Mouse (Mus musculus) 3T3-L1 (cell line): ENCODE data around the gene Rnf126.

ENCODE experiments used
- DNase-seq: peaks from one replicate; pipeline ENCODE4 v3.0.0-alpha.2; 2015; ENCODE audit warnings: low read depth, low spot score

The Rnf126 gene

GRCm38 (mm10) chr10:79766508-79767325, at the start of gene Rnf126:
Gene Rnf126, minus strand, starts transcription at chr10:79766952.
- peak; percentile 99 for DNase-seq

- DNase-seq = no peak
These were observed 49.1 kb upstream of the Rnf126 start for GRCm38 (mm10) chr10:79815671-79816494.

GRCm38 (mm10) chr10:79814271-79814842, 47.6 kb upstream of the Rnf126 start:
- DNase-seq = no peak

- peak; percentile 76 for DNase-seq
These were observed 45.2 kb upstream of the Rnf126 start for GRCm38 (mm10) chr10:79811736-79812637.

- no peak for DNase-seq
These were observed 42.0 kb upstream of the Rnf126 start for GRCm38 (mm10) chr10:79808728-79809127.

GRCm38 (mm10) chr10:79807826-79808225, 41.1 kb upstream of the Rnf126 start:
- DNase-seq = no peak

GRCm38 (mm10) chr10:79806972-79807371, 40.2 kb upstream of the Rnf126 start:
- no peak for DNase-seq

GRCm38 (mm10) chr10:79806331-79806730, 39.6 kb upstream of the Rnf126 start:
- DNase-seq = no peak

GRCm38 (mm10) chr10:79805636-79806035, 38.9 kb upstream of the Rnf126 start:
- DNase-seq = no peak

GRCm38 (mm10) chr10:79803716-79804323, 37.1 kb upstream of the Rnf126 start:
- DNase-seq = no peak

- peak; percentile 76 for DNase-seq
These were observed 35.7 kb upstream of the Rnf126 start for GRCm38 (mm10) chr10:79802331-79802971.

GRCm38 (mm10) chr10:79801837-79802236, 35.1 kb upstream of the Rnf126 start:
- DNase-seq = peak; percentile 32

GRCm38 (mm10) chr10:79800508-79800907, 33.8 kb upstream of the Rnf126 start:
- DNase-seq = no peak

- DNase-seq = peak; percentile 6
These were observed 31.7 kb upstream of the Rnf126 start for GRCm38 (mm10) chr10:79798289-79798928.

- no peak for DNase-seq
These were observed 30.6 kb upstream of the Rnf126 start for GRCm38 (mm10) chr10:79797326-79797725.

GRCm38 (mm10) chr10:79795905-79796304, 29.2 kb upstream of the Rnf126 start:
- no peak for DNase-seq

GRCm38 (mm10) chr10:79794491-79794931, 27.8 kb upstream of the Rnf126 start:
- DNase-seq = peak; percentile 61

GRCm38 (mm10) chr10:79793738-79794490, 27.2 kb upstream of the Rnf126 start:
- peak; percentile 52 for DNase-seq
